Mouse (Mus musculus) mature B cell (primary cell): ENCODE results near the gene Fbn1.

Experiments used
- in situ Hi-C: fragments of 300-500 bp; cut with MboI; formaldehyde crosslinking; loops from 2 replicates; pipeline ENCODE4 v1.14.3; 2019

The Fbn1 gene

GRCm38 (mm10) chr2:125394428-125395101, 113.2 kb downstream of the Fbn1 start:
- in situ Hi-C loops, result no loop called here

GRCm38 (mm10) chr2:125391582-125391981, 116.2 kb downstream of the Fbn1 start:
- in situ Hi-C loops, result no loop called here

- in situ Hi-C loops, result no loop called here
Observed at GRCm38 (mm10) chr2:125389796-125390195, 118.0 kb downstream of the Fbn1 start.

- in situ Hi-C loops, result no loop called here
Observed at GRCm38 (mm10) chr2:125386221-125386965, 121.4 kb downstream of the Fbn1 start.

GRCm38 (mm10) chr2:125384941-125385340, 122.9 kb downstream of the Fbn1 start:
- in situ Hi-C loops, result no loop called here

- in situ Hi-C loops, result no loop called here
Observed at GRCm38 (mm10) chr2:125384415-125384814, 123.4 kb downstream of the Fbn1 start.

- in situ Hi-C loops, result no loop called here
Observed at GRCm38 (mm10) chr2:125383273-125383641, 124.5 kb downstream of the Fbn1 start.

- in situ Hi-C loops, result no loop called here
Observed at GRCm38 (mm10) chr2:125382613-125383272, 125.0 kb downstream of the Fbn1 start.

GRCm38 (mm10) chr2:125380086-125380485, 127.7 kb downstream of the Fbn1 start:
- in situ Hi-C loops, result no loop called here

- in situ Hi-C loops, result no loop called here
Observed at GRCm38 (mm10) chr2:125379206-125379605, 128.6 kb downstream of the Fbn1 start.

- in situ Hi-C loops, result no loop called here
Observed at GRCm38 (mm10) chr2:125375926-125376325, 131.9 kb downstream of the Fbn1 start.

GRCm38 (mm10) chr2:125375301-125375700, 132.5 kb downstream of the Fbn1 start:
- in situ Hi-C loops, result no loop called here

- in situ Hi-C loops, result no loop called here
Observed at GRCm38 (mm10) chr2:125369666-125370065, 138.1 kb downstream of the Fbn1 start.

- in situ Hi-C loops, result no loop called here
Observed at GRCm38 (mm10) chr2:125368616-125369015, 139.2 kb downstream of the Fbn1 start.

GRCm38 (mm10) chr2:125361661-125362060, 146.1 kb downstream of the Fbn1 start:
- in situ Hi-C loops, result no loop called here

GRCm38 (mm10) chr2:125356486-125356885, 151.3 kb downstream of the Fbn1 start:
- in situ Hi-C loops, result no loop called here

- in situ Hi-C loops, result no loop called here
Observed at GRCm38 (mm10) chr2:125356068-125356467, 151.7 kb downstream of the Fbn1 start.

GRCm38 (mm10) chr2:125355216-125355971, 152.4 kb downstream of the Fbn1 start:
- in situ Hi-C loops, result no loop called here

GRCm38 (mm10) chr2:125354587-125354986, 153.2 kb downstream of the Fbn1 start:
- in situ Hi-C loops, result no loop called here

- in situ Hi-C loops, result no loop called here
Observed at GRCm38 (mm10) chr2:125349144-125349543, 158.6 kb downstream of the Fbn1 start.

- in situ Hi-C loops, result no loop called here
Observed at GRCm38 (mm10) chr2:125342181-125342950, 165.4 kb downstream of the Fbn1 start.
